Mouse (Mus musculus) gonadal fat pad, adult 2 months (tissue): Measurements from ENCODE around the gene Cdk18. TPM values are rescaled to one million over a fixed set of nuclear protein-coding genes. Genes with fewer than 3 reads are reported as not detected.

ENCODE experiments used
- DNase-seq: peaks from one replicate; pipeline ENCODE4 v3.0.0-alpha.2; 2012; ENCODE audit warnings: low read depth
- polyA plus RNA-seq: library from polyadenylated mRNA; depleted of rRNA; stranded (reverse); fragments of >200 nt; gene quantifications from 2 replicates; pipeline ENCODE4 v1.2.3, GENCODE M21; 2012

Cdk18 gene
- polyA plus RNA-seq, 1 experiment, result 10.3 TPM

- no peak for DNase-seq
Measured at GRCm38 (mm10) chr1:132150171-132150570, 10.7 kb upstream of the Cdk18 start.

GRCm38 (mm10) chr1:132149410-132149809 lies 9.9 kb upstream of the Cdk18 start:
- DNase-seq, result no peak

- DNase-seq, result peak; percentile 99
Measured at GRCm38 (mm10) chr1:132145973-132146685, 6.6 kb upstream of the Cdk18 start.

GRCm38 (mm10) chr1:132144837-132145236 lies 5.4 kb upstream of the Cdk18 start:
- DNase-seq, result no peak

- no peak for DNase-seq
Measured at GRCm38 (mm10) chr1:132144223-132144622, 4.7 kb upstream of the Cdk18 start.

GRCm38 (mm10) chr1:132143730-132144129 lies 4.2 kb upstream of the Cdk18 start:
- no peak for DNase-seq

GRCm38 (mm10) chr1:132143079-132143478 lies 3.6 kb upstream of the Cdk18 start:
- DNase-seq, result no peak

GRCm38 (mm10) chr1:132141753-132142152 lies 2.3 kb upstream of the Cdk18 start:
- no peak for DNase-seq

GRCm38 (mm10) chr1:132141166-132141565 lies 1.7 kb upstream of the Cdk18 start:
- no peak for DNase-seq

- DNase-seq, result no peak
Measured at GRCm38 (mm10) chr1:132140574-132140973, 1.1 kb upstream of the Cdk18 start.

- DNase-seq, result no peak
Measured at GRCm38 (mm10) chr1:132140171-132140570, 687 bp upstream of the Cdk18 start.

GRCm38 (mm10) chr1:132138576-132139415 lies 688 bp downstream of the Cdk18 start:
- DNase-seq, result no peak

GRCm38 (mm10) chr1:132137935-132138575 lies 1.4 kb downstream of the Cdk18 start:
- DNase-seq, result no peak

GRCm38 (mm10) chr1:132136847-132137246 lies 2.6 kb downstream of the Cdk18 start:
- no peak for DNase-seq

GRCm38 (mm10) chr1:132135631-132136030 lies 3.9 kb downstream of the Cdk18 start:
- DNase-seq, result no peak

GRCm38 (mm10) chr1:132128311-132128710 lies 11.2 kb downstream of the Cdk18 start:
- no peak for DNase-seq

- DNase-seq, result no peak
Measured at GRCm38 (mm10) chr1:132125803-132126405, 13.6 kb downstream of the Cdk18 start.

- no peak for DNase-seq
Measured at GRCm38 (mm10) chr1:132125249-132125648, 14.2 kb downstream of the Cdk18 start.

GRCm38 (mm10) chr1:132123420-132124014 lies 16.0 kb downstream of the Cdk18 start:
- DNase-seq, result no peak

- DNase-seq, result no peak
Measured at GRCm38 (mm10) chr1:132121895-132122294, 17.6 kb downstream of the Cdk18 start.

- DNase-seq, result no peak
Measured at GRCm38 (mm10) chr1:132121236-132121635, 18.2 kb downstream of the Cdk18 start.

GRCm38 (mm10) chr1:132116606-132117005 lies 22.9 kb downstream of the Cdk18 start:
- DNase-seq, result no peak
